Mouse (Mus musculus): ENCODE measurements around the gene Ophn1.

DNA sequence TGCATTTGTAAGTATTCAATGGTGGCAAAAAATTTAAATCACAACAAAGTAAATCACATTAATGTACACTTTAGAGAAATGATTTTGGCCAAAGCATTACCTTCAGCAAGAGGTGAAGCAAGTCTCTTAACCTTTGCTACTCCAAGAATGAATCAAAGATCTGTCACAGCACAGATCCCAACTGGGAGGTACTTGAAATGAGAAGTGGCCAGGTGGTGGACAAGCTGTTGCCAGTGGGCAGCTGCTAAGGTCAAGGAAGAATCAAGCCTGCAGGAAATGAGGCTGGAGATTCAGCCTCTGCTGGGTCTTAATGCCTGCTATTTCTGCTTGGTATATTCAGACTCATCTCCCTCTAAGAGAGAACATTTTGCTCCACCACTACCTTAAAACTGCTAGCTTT, 87.0 kb downstream of the Ophn1 start:
- no peak for TF ChIP-seq CTCF (IDR thresholded peaks at IDR 0.05)
- no peak for TF ChIP-seq POLR2A (IDR thresholded peaks at IDR 0.05; ENCODE audit: insufficient read depth, low read depth, low read length)
- TF ChIP-seq EP300 (IDR thresholded peaks at IDR 0.05; ENCODE audit: insufficient read depth, low read depth, low read length), result no peak
